Mouse (Mus musculus) embryonic stem cell, embryonic (primary cell): ENCODE results near the gene Fam206a.

Source experiments
- CTCF ChIA-PET, 4 experiments: fragments of 300-600 bp in 2 of 4; fragments of 350-600 bp in 2 of 4; sonication (Branson Sonifier 250); formaldehyde crosslinking; loops; one replicate each; lab custom pipeline; 2022; ENCODE audit warnings: inconsistent platforms in 2 of 4; lab: Charles Lee
- POLR2A ChIA-PET, 4 experiments: fragments of 300-600 bp in 2 of 4; fragments of 350-600 bp in 2 of 4; sonication (Branson Sonifier 250); formaldehyde crosslinking; loops; one replicate each; lab custom pipeline; 2022; ENCODE audit warnings: antibody characterized with exemption in 4 of 4, inconsistent platforms in 1 of 4; lab: Charles Lee

Gene Fam206a

DNA sequence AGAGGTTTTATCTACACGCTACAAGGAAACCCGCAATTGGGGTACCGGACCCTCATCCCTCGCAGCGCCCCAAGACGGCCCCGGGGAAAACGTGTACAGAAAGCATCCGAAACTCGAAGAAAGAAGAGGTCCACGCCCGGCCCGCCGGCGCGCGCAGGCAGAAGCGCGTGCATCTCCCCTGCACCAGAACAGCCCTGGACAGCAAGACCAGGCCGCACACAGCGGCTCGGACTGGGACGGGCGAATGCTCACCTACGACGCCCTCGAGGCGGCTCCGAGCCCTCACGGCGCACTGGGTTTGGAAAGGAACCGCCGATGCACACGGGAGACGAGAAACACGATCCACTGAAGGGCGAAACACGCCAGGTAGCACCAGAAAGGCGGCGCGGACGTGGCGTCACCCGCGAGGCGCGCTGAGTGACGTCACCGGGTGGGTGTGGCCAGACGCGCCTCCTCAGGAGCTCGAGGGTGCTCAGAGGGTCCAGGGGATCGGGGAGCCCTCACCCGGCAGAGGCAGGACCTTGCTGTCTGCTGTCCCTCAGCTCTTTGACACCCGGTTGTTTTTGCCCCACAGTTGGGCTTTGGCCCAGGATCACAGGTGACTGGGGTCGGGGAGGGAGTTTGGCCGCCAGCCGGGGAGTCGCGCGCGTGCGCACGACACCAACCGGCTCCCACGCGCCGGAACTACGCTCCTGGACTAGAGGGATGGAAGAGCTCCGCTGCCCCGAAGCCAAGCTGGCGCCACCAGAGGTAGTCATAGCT lies at the start of gene Fam206a, which contains the start of gene Elp1:
Gene Fam206a, plus strand, starts transcription at position 439 of the 762 bp plus-strand sequence.
Gene Elp1, minus strand, starts transcription at position 425 of the 762 bp plus-strand sequence.
- ChIA-PET CTCF (interaction anchor here (0.5 to 2.4 kb wide), 8 partner anchors 11 to 428 kb away, joined by 3 to 16 read pairs (median 5); partner anchors contain the start of gene Ctnnal1 (in 1 of the 4)), POLR2A (interaction anchor here (0.5 to 3.5 kb wide), 67 partner anchors 9 to 1868 kb away, joined by 3 to 46 read pairs (median 4); partner anchors contain the start of genes Actl7b (in 1 of the 4), Gm26657 (in 1 of the 4) and Klf4 (in 1 of the 4))

DNA sequence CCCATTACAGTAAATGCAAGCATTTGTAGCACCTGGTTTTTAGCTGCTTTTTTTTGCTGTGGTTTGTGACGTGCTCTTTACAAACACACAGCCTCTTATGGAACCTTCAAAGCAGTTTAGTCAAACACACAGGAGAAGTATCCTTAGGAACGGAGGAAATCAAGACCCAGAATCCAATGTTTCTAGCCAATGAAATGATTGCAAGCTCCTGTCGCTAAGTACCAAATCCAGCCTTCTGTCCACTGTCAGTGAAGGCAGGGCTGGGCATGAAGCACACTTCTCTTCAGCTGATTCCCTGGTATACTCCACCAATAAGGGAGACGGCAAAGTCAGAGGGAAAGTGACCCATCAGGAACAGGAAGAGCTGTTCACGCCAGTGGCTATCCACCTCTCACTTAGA lies 46.1 kb upstream of the Fam206a start:
- POLR2A ChIA-PET, result interaction anchor here in 2 of 4 experiments (0.6 to 2.0 kb wide), 11 partner anchors 8 to 1379 kb away, joined by 3 to 8 read pairs (median 4); partner anchors contain the start of genes Elp1 (in 2 of the 2), Fam206a (in 2 of the 2) and Actl7b (in 1 of the 2)
- CTCF ChIA-PET, result interaction anchor here in 3 of 4 experiments (0.6 to 1.1 kb wide), 3 partner anchors 9 to 88 kb away, joined by 3 to 5 read pairs (median 4); no protein-coding TSS in a partner anchor

DNA sequence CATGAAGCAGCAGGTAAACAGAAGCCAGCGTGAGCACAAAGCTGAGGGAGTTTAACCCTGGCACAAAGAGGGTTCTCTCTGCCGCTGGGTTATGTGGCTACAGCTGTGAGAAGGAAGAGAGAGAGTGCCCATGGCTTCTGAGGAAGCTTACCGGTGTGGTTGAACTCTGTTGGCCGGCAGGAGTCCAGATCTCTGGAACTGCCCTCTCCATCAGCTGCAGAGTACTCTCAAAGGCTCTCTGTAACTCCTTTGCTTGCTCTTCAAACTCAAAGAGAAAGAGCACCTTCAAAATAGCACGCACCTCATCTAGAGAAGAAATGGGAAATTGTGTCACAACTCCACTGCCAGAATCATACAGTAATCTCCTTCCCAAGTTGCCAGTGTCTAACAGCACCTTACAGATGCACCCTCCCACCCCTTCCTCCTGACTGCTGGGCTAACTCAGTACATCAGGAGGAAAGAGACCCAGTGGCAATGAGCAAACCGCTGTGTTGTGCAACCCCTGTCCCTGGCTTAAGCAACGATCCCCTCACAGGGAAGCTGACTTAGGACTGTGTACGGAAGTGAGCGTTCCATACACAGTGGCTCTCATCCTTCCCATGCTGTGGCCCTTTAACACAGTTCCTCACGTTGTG lies 45.1 kb upstream of the Fam206a start:
- POLR2A ChIA-PET, result interaction anchor here in 2 of 4 experiments (0.6 to 2.0 kb wide), 9 partner anchors 8 to 428 kb away, joined by 3 to 8 read pairs (median 5); partner anchors contain the start of genes Actl7b (in 1 of the 2), Elp1 (in 1 of the 2) and Fam206a (in 1 of the 2)
- CTCF ChIA-PET, result interaction anchor here in 1 of 4 experiments (0.5 kb wide), 1 partner anchor 72 kb away, joined by 11 read pairs; no protein-coding TSS in a partner anchor

GRCm38 (mm10) chr4:56757693-56758092 lies 44.5 kb upstream of the Fam206a start:
- ChIA-PET CTCF (no interaction called here), POLR2A (interaction anchor here in 1 of 4 experiments (1.5 to 2.0 kb wide), 2 partner anchors 10 to 45 kb away, joined by 5 read pairs; partner anchors contain the start of genes Elp1 and Fam206a)

DNA sequence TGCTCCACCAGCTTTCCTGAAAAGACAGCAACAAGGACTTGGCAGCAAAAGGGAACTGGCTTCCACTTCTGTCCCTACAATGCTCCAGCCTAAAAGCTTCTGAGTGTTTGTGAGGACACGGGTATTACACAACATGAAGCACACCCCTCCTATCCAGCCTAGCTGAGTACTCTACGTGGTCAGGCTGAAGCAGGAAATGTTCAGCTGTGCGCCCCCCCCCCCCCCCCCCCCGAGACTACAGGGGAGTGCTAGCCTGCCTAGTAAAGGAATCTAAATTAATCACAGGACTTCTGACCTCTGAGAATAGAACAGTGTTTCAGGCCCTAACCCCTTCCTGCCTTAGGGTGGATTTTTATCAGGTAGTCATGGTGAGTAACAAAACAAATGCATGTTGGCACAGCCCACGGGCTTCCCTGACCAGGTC lies 34.3 kb upstream of the Fam206a start:
- POLR2A ChIA-PET, result interaction anchor here in 2 of 4 experiments (0.6 to 1.5 kb wide), 9 partner anchors 11 to 210 kb away, joined by 3 to 6 read pairs (median 4); no protein-coding TSS in a partner anchor
- CTCF ChIA-PET, result no interaction called here

DNA sequence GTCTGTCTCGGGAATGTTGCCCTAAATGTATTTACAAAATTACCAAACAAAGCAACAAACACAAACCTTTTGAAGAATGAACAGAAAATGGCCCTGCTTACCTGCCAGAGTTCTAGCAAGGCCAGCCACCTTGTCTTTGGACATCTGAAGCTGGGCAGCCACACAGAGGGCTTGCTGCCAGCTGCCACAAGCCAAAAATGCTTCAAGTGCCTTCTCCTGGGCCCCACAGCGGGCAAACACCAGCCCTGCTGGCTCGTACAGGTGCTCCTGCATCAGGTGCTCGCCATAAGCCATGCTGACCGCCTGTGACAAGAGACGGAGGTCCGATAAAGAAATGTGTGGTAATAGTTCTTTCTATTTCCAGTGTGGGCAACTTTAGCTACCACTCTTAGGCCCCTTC lies 33.2 kb upstream of the Fam206a start:
- ChIA-PET POLR2A (interaction anchor here in 1 of 4 experiments (0.6 kb wide), 1 partner anchor 8 kb away, joined by 7 read pairs; no protein-coding TSS in a partner anchor), CTCF (no interaction called here)

- ChIA-PET POLR2A (interaction anchor here in 1 of 4 experiments (1.0 to 2.1 kb wide), 5 partner anchors 15 to 126 kb away, joined by 3 to 8 read pairs (median 4); partner anchors contain the start of genes Actl7b, Elp1 and Fam206a), CTCF (no interaction called here)
Measured at GRCm38 (mm10) chr4:56771065-56771464, 31.1 kb upstream of the Fam206a start.

DNA sequence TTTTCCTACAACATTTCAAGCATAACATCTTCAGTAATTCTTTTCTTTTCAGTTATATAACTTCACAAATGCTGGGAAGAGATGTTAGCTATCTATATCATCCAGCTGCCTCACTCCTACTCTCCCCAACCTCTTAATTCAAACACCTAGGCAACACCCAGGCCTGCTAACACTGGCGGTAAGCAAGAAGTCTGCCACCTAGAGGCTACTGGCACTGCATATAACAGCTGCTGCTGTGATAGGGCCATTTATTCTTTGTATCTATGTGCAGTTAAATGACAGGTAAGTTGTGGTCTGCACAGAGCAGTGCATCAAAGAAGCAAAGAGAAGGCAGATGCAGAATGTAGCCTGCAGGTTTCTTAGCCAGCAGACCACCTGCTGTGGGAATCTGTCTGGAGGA lies 10.8 kb upstream of the Fam206a start:
- POLR2A ChIA-PET, result interaction anchor here in 2 of 4 experiments (0.6 to 3.7 kb wide), 3 partner anchors 11 to 56 kb away, joined by 6 to 17 read pairs (median 7); partner anchors contain the start of genes Elp1 (in 2 of the 2) and Fam206a (in 2 of the 2)

DNA sequence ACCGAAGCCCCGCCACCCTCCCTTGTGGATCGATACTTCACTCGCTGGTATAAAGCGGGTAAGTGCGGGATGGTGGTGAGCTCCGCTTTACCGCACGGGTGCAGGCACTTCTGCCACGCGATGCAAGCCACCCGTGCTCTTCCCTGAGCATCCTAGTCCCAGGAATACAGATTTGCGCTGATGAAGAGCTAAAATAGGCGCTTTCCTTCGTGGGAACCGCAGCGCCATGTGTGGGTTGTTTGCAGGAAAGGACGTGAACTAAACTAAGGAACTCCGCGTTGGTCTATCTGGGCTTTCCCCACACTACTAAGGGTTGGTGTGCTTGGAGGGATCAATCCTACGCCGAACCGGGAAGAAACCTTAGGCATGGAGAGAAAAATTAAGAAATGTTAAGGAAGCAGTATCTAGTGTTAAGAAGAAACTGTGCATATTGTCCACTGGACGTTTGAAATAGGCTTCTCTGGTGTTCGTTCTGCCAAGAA lies 565 bp downstream of the Fam206a start:
- ChIA-PET CTCF (interaction anchor here (0.8 to 2.4 kb wide), 7 partner anchors 11 to 62 kb away, joined by 3 to 16 read pairs (median 6); partner anchors contain the start of gene Ctnnal1 (in 1 of the 4)), POLR2A (interaction anchor here (0.5 to 3.5 kb wide), 65 partner anchors 8 to 1867 kb away, joined by 3 to 46 read pairs (median 4); partner anchors contain the start of genes Actl7b (in 1 of the 4), Gm26657 (in 1 of the 4) and Klf4 (in 1 of the 4))

More for the DNA sequence above, 10.8 kb upstream of the Fam206a start:
- CTCF ChIA-PET, result interaction anchor here in 2 of 4 experiments (0.6 to 1.9 kb wide), 6 partner anchors 11 to 29 kb away, joined by 3 to 6 read pairs (median 4); partner anchors contain the start of genes Elp1 (in 1 of the 2) and Fam206a (in 1 of the 2)

GRCm38 (mm10) chr4:56809050-56809449 lies 6.9 kb downstream of the Fam206a start:
- ChIA-PET POLR2A (interaction anchor here in 2 of 4 experiments (0.7 to 6.1 kb wide), 12 partner anchors 6 to 345 kb away, joined by 3 to 46 read pairs (median 4); partner anchors contain the start of genes Elp1 (in 1 of the 2) and Fam206a (in 1 of the 2)), CTCF (interaction anchor here (0.6 to 2.4 kb wide), 7 partner anchors 11 to 130 kb away, joined by 3 to 12 read pairs (median 3); no protein-coding TSS in a partner anchor)

DNA sequence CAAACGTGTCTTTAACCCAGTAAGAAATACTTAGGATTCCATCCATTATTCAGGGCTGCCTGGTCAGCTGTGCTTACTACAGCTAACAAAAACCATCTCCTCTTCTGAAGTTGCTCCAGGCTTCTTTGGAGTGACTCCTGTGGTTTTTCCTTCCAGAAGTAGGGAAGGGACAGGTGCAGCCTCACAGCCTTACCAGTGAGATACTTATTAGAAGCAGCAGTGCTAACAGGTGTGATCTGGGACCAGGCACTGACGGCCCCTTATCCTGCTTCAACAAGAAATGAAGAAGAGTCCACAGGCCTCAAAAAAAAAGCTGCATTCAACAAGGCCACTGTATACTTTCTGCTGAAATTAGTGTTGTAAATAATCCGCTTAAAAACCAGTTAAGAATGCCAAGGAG lies 9.5 kb downstream of the Fam206a start:
- ChIA-PET POLR2A (interaction anchor here in 3 of 4 experiments (0.6 to 6.1 kb wide), 6 partner anchors 9 to 73 kb away, joined by 3 to 46 read pairs (median 6); partner anchors contain the start of genes Elp1 (in 3 of the 3) and Fam206a (in 3 of the 3)), CTCF (interaction anchor here in 2 of 4 experiments (1.2 to 1.9 kb wide), 2 partner anchors 8 to 9 kb away, joined by 4 to 5 read pairs; no protein-coding TSS in a partner anchor)

DNA sequence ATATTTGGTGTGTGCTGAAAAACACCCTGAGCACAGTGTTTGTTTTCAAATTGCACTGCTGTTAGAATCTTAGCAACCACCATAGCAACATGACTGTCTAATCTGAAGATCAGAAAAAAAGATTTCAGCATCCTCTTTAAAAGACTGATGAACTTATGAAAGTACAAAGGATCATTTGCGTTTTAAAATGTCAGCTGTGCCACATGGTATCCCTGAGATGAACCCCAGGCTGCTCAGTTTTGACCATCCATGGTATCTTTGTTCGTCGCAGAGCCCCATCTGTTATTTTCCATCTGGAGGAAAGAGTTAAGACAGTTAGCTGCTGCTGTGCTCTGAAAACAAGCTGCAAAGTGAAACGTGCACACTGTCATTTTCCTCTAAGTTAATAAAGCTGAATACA lies 10.0 kb downstream of the Fam206a start:
- CTCF ChIA-PET, result interaction anchor here in 3 of 4 experiments (0.6 to 1.9 kb wide), 4 partner anchors 8 to 924 kb away, joined by 3 to 5 read pairs (median 4); no protein-coding TSS in a partner anchor
- POLR2A ChIA-PET, result interaction anchor here in 3 of 4 experiments (0.6 to 6.1 kb wide), 5 partner anchors 10 to 73 kb away, joined by 3 to 46 read pairs (median 5); partner anchors contain the start of genes Elp1 (in 2 of the 3) and Fam206a (in 2 of the 3)

DNA sequence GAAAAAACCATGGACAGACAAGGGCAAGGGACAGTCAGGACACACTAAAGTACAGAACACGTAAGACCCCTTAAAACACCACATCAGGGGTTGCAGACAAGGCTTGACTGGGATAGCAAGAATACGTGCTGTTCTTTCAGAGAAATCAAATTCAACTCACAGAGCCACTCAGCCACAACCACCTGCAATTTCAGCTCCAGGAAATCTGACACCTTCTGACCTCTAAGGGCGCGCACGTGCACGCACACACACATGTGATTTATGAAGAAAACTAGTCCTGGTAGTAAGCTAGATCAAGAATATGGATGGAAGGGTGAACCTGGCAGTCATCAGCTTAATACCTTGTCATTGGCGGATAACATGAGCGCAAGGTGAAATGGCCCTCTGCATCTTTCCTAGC lies 13.0 kb downstream of the Fam206a start:
- POLR2A ChIA-PET, result interaction anchor here in 3 of 4 experiments (0.6 to 4.4 kb wide), 6 partner anchors 8 to 1298 kb away, joined by 3 to 32 read pairs (median 3); partner anchors contain the start of genes Elp1 (in 2 of the 3), Fam206a (in 2 of the 3) and Ctnnal1 (in 1 of the 3)
- CTCF ChIA-PET, result no interaction called here

DNA sequence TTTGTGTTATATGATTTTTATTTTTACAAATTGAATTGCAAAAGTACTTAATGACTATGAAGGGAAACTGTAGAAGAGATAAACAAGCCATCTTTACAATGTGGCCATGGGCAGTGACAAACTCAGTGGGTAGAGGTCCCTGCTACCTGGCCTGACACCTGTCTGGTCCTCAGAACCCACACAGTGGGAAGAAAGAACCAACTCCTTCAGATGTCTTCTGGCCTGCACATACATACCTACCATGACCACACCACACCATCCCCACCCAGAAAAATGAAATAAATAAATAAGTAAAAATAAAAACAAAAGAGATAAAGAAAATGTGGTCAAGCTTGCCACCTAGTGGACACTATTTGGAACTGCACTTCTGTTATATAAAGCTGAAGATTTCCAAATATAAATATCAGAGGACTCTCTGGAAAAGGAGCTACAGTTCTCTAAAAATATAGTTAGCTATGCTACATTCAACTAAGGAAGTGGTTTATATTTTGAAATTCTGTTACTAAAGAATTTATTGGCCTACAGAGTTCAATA lies 17.9 kb downstream of the Fam206a start:
- POLR2A ChIA-PET, result interaction anchor here in 3 of 4 experiments (0.8 to 3.8 kb wide), 15 partner anchors 9 to 135 kb away, joined by 3 to 23 read pairs (median 4); partner anchors contain the start of genes Elp1 (in 3 of the 3), Fam206a (in 3 of the 3) and Ctnnal1 (in 1 of the 3)
- CTCF ChIA-PET, result interaction anchor here (0.6 to 2.3 kb wide), 50 partner anchors 9 to 1314 kb away, joined by 3 to 16 read pairs (median 4); partner anchors contain the start of genes Elp1 (in 4 of the 4), Fam206a (in 4 of the 4), Ctnnal1 (in 1 of the 4) and Gm26657 (in 1 of the 4)

- POLR2A ChIA-PET, result interaction anchor here in 1 of 4 experiments (0.9 to 2.2 kb wide), 3 partner anchors 9 to 15 kb away, joined by 3 to 7 read pairs (median 4); no protein-coding TSS in a partner anchor
- CTCF ChIA-PET, result interaction anchor here in 2 of 4 experiments (0.7 to 1.0 kb wide), 3 partner anchors 21 to 52 kb away, joined by 3 to 5 read pairs (median 3); no protein-coding TSS in a partner anchor
Measured at GRCm38 (mm10) chr4:56824231-56824630, 22.1 kb downstream of the Fam206a start.

DNA sequence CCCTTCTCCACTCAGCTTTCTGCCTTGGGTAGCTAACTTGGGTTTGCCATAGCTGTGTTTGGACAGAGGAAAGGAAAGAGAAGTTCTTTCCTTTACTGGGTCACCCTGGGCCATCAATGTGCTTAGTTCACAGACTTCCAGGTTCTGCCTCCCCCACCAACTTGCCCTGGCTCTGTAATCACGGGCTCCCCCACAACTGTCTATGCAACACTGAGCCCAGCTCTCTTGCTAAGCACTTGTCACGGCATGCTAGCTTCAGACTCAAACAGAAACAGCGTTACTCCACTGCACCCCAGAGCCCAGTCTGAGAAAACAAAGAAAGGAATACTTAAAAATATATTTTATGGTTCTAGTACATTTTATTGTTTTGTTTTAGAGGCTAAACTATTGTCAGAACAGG lies 26.8 kb downstream of the Fam206a start:
- ChIA-PET POLR2A (interaction anchor here in 3 of 4 experiments (0.7 to 1.5 kb wide), 4 partner anchors 8 to 112 kb away, joined by 3 to 8 read pairs (median 4); partner anchors contain the start of gene Ctnnal1 (in 2 of the 3)), CTCF (interaction anchor here in 2 of 4 experiments (1.2 to 1.5 kb wide), 2 partner anchors 9 kb away, joined by 5 to 6 read pairs; no protein-coding TSS in a partner anchor)
